Mouse (Mus musculus): ENCODE results near the gene Sdhaf3.

DNA sequence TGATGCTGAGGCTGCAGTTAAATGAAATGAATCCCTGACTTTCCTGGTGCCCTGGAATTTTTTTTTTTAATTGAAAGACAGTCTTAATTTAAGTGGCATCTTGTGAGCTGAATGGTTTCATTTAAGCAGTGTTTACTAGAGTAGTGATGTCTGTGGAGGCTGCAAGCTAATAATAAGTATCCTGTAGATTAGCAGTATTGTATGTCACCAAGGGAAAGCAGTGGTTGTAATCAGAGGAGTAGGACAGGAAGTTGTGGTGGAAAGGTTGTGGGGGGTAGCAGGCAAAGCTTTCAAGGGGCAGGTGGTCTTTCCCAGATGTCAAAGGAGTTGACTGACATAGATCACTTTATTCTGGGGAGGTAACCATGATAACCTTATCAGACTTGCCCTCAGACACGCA lies 136.3 kb downstream of the Sdhaf3 start:
- TF ChIP-seq CTCF (IDR thresholded peaks at IDR 0.05; ENCODE audit: extremely low read depth, insufficient read length, insufficient replicate concordance, low read depth, low read length) (no peak), POLR2A (IDR thresholded peaks at IDR 0.05; ENCODE audit: low read depth, low read length) (no peak)
